Mouse (Mus musculus) CH12.LX (cell line): ENCODE measurements around the gene Tdrd9. TPM values are rescaled to one million over a fixed set of nuclear protein-coding genes. Genes with fewer than 3 reads are reported as not detected.

Source experiments
- DNase-seq: peaks from one replicate; pipeline ENCODE4 v3.0.0-alpha.2; 2013; ENCODE audit errors: extremely low read depth
- H3K27ac ChIP-seq: 2 replicates; pipeline ENCODE4 v1.5.1; 2012; ENCODE audit warnings: low read depth, mild to moderate bottlenecking, control low read depth, moderate library complexity; ENCODE audit not compliant: insufficient read depth
- H3K27me3 ChIP-seq: replicated peaks from 2 replicates; pipeline ENCODE3; 2012; ENCODE audit warnings: inconsistent platforms
- H3K36me3 ChIP-seq, 2 experiments: replicated peaks in 1 of 2; 2 replicates each; pipeline versions ENCODE3 to v1.6.1; 2012; ENCODE audit warnings: inconsistent platforms in 1 of 2, low read length in 1 of 2, mild to moderate bottlenecking in 1 of 2, mixed read lengths in 1 of 2, moderate library complexity in 1 of 2; ENCODE audit not compliant: control insufficient read depth in 1 of 2, insufficient read depth in 1 of 2
- H3K4me1 ChIP-seq, 2 experiments: 2 replicates each; pipeline ENCODE4 v1.6.1; 2012; ENCODE audit warnings: inconsistent platforms in 1 of 2, moderate library complexity in 1 of 2; ENCODE audit not compliant: insufficient read depth in 2 of 2, control insufficient read depth in 1 of 2
- H3K4me2 ChIP-seq: 2 replicates; pipeline ENCODE4 v1.6.1; 2012; ENCODE audit warnings: low read depth, mild to moderate bottlenecking, control low read depth; ENCODE audit not compliant: poor library complexity, insufficient read depth, severe bottlenecking
- H3K4me3 ChIP-seq, 3 experiments: fragments of 150-350 bp in 1 of 3; sonication (generic) in 1 of 3; replicated peaks in 1 of 3; 2 replicates each; pipeline versions ENCODE3 to v1.5.1; 2011 to 2012; ENCODE audit warnings: low read depth in 2 of 3, low read length in 2 of 3, mild to moderate bottlenecking in 2 of 3, moderate library complexity in 2 of 3, control low read depth in 1 of 3, improper control_type of control experiment in 1 of 3, inconsistent platforms in 1 of 3, mixed read lengths in 1 of 3; ENCODE audit not compliant: poor library complexity in 1 of 3
- H3K79me2 ChIP-seq: replicated peaks from 2 replicates; pipeline ENCODE4 v1.6.1; 2012; ENCODE audit warnings: mild to moderate bottlenecking, moderate library complexity; ENCODE audit not compliant: control insufficient read depth, poor library complexity, insufficient read depth, severe bottlenecking; ENCODE audit errors: extremely low read depth
- H3K9ac ChIP-seq: 2 replicates; pipeline ENCODE4 v1.6.1; 2012; ENCODE audit warnings: low read depth, mild to moderate bottlenecking, control low read depth, moderate library complexity; ENCODE audit not compliant: insufficient read depth
- H3K9me3 ChIP-seq: replicated peaks from 2 replicates; pipeline ENCODE3; 2012; ENCODE audit warnings: low read length, inconsistent platforms, mixed read lengths
- BHLHE40 ChIP-seq: IDR thresholded peaks from 2 replicates; pipeline ENCODE4 v1.6.1; 2011; ENCODE audit warnings: mild to moderate bottlenecking, low read depth, low read length, improper control_type of control experiment
- CHD2 ChIP-seq: IDR thresholded peaks from 2 replicates; pipeline ENCODE4 v1.6.1; 2011; ENCODE audit warnings: low read length, improper control_type of control experiment
- CTCF ChIP-seq, 2 experiments: IDR thresholded peaks in 1 of 2; conservative IDR thresholded peaks in 1 of 2; 2 replicates each; pipeline ENCODE4 v1.5.1; 2011 to 2012; ENCODE audit warnings: low read depth in 2 of 2, low read length in 2 of 2, improper control_type of control experiment in 1 of 2, inconsistent platforms in 1 of 2, mild to moderate bottlenecking in 1 of 2, moderate library complexity in 1 of 2
- E2F4 ChIP-seq: IDR thresholded peaks from 2 replicates; pipeline ENCODE4 v1.6.1; 2011; ENCODE audit warnings: low read depth, low read length, improper control_type of control experiment; ENCODE audit not compliant: insufficient replicate concordance
- EP300 ChIP-seq: IDR thresholded peaks from 2 replicates; pipeline ENCODE4 v1.6.1; 2011; ENCODE audit warnings: low read length, improper control_type of control experiment
- ETS1 ChIP-seq: conservative IDR thresholded peaks from 2 replicates; pipeline ENCODE4 v1.6.1; 2012; ENCODE audit warnings: low read depth, mild to moderate bottlenecking, inconsistent platforms, low read length, improper control_type of control experiment, moderate library complexity
- GABPA ChIP-seq: IDR thresholded peaks from 2 replicates; pipeline ENCODE4 v1.6.1; 2012; ENCODE audit warnings: low read depth, low read length, improper control_type of control experiment, inconsistent platforms; ENCODE audit not compliant: insufficient replicate concordance
- HCFC1 ChIP-seq: IDR thresholded peaks from 2 replicates; pipeline ENCODE4 v1.6.1; 2012; ENCODE audit warnings: low read depth, mild to moderate bottlenecking, inconsistent platforms, low read length, improper control_type of control experiment
- IRF4 ChIP-seq: IDR thresholded peaks from 2 replicates; pipeline ENCODE4 v1.6.1; 2014; ENCODE audit warnings: low read depth, mild to moderate bottlenecking, inconsistent platforms, low read length, improper control_type of control experiment
- MAFK ChIP-seq: IDR thresholded peaks from 2 replicates; pipeline ENCODE4 v1.6.1; 2011; ENCODE audit warnings: low read length, improper control_type of control experiment; ENCODE audit not compliant: insufficient replicate concordance
- MEF2A ChIP-seq: IDR thresholded peaks from 2 replicates; pipeline ENCODE4 v1.6.1; 2014; ENCODE audit warnings: low read depth, mild to moderate bottlenecking, inconsistent platforms, low read length, improper control_type of control experiment, borderline replicate concordance
- MYC ChIP-seq: IDR thresholded peaks from 2 replicates; pipeline ENCODE4 v1.6.1; 2011; ENCODE audit warnings: low read depth, mild to moderate bottlenecking, improper control_type of control experiment, low read length
- NELFE ChIP-seq: IDR thresholded peaks from 2 replicates; pipeline ENCODE4 v1.6.1; 2011; ENCODE audit warnings: low read depth, low read length, improper control_type of control experiment
- POLR2AphosphoS2 ChIP-seq: IDR thresholded peaks from 2 replicates; pipeline ENCODE4 v1.6.1; 2011; ENCODE audit warnings: low read depth, low read length, improper control_type of control experiment
- SMC3 ChIP-seq: IDR thresholded peaks from 2 replicates; pipeline ENCODE4 v1.6.1; 2011; ENCODE audit warnings: low read depth, low read length, improper control_type of control experiment
- TBP ChIP-seq: conservative IDR thresholded peaks from 2 replicates; pipeline ENCODE4 v1.6.1; 2011; ENCODE audit warnings: low read depth, low read length, improper control_type of control experiment
- TCF12 ChIP-seq: IDR thresholded peaks from 2 replicates; pipeline ENCODE4 v1.6.1; 2014; ENCODE audit warnings: low read depth, mild to moderate bottlenecking, inconsistent platforms, low read length, improper control_type of control experiment
- ZKSCAN1 ChIP-seq: IDR thresholded peaks from 2 replicates; pipeline ENCODE4 v1.6.1; 2012; ENCODE audit warnings: low read depth, inconsistent platforms, low read length, improper control_type of control experiment, borderline replicate concordance
- dilution Hi-C: fragments of 300-500 bp; cut with MboI; formaldehyde crosslinking; loops from 2 replicates; pipeline ENCODE4 v1.14.3; 2020; ENCODE audit warnings: low sequenced_read_pairs; ENCODE audit not compliant: extremely low pct_unique_long_range_greater_than_20kb, extremely low pct_ligation_motif_present
- in situ Hi-C: fragments of 300-500 bp; cut with MboI; formaldehyde crosslinking; loops from 3 replicates; pipeline ENCODE4 v1.14.3; 2019; ENCODE audit warnings: low sequenced_read_pairs, low pct_ligation_motif_present, low pct_unique_long_range_greater_than_20kb, mixed read lengths
- polyA plus RNA-seq: library from polyadenylated mRNA; unstranded; fragments of >175 nt; gene quantifications from 2 replicates; pipeline ENCODE4 v1.2.1, GENCODE M21; 2012; ENCODE audit warnings: low read depth; ENCODE audit not compliant: insufficient read length
- total RNA-seq, 2 experiments: library from RNA; depleted of rRNA; stranded (reverse); fragments of 300-350 nt in 1 of 2; fragments of >200 nt in 1 of 2; gene quantifications; 2 replicates each; pipeline ENCODE4 v1.2.3; 2012 to 2014

Tdrd9 gene
- total and polyA plus RNA-seq, 3 experiments = not detected

GRCm38 (mm10) chr12:112100106-112100505, 128.7 kb downstream of the Tdrd9 start:
- Histone ChIP-seq H3K4me2 (no peak overlapping the region), H3K4me1 (peaks cover 0 to 3% of the 10 kb centered on the region in 2 experiments; a peak in 1 of 4 replicates), H3K36me3 (no peaks in the 10 kb centered on the region), H3K9me3 (peaks cover 4% of the 10 kb centered on the region), H3K9ac (no peak overlapping the region)
- dilution Hi-C loops = no loop called here
- in situ Hi-C loops = no loop called here
- no peak for DNase-seq
- TF ChIP-seq TCF12 = no peak
- TF ChIP-seq ZKSCAN1 = no peak
- no peak for TF ChIP-seq SMC3
- TF ChIP-seq TBP = no peak
- no peak for TF ChIP-seq E2F4
- no peak for TF ChIP-seq MYC
- TF ChIP-seq MEF2A = no peak
- no peak for TF ChIP-seq NELFE
- TF ChIP-seq GABPA = no peak
- no peak for TF ChIP-seq MAFK
- TF ChIP-seq HCFC1 = no peak
- TF ChIP-seq EP300 = no peak
- no peak for TF ChIP-seq CHD2
- no peak for TF ChIP-seq ETS1
- TF ChIP-seq IRF4 = no peak
- TF ChIP-seq BHLHE40 = no peak
- TF ChIP-seq, all 38 proteins: peak for 0
- no peak overlapping the region for H3K4me3 ChIP-seq
- no peak overlapping the region for H3K27ac ChIP-seq
- no peaks in the 10 kb centered on the region for H3K79me2 ChIP-seq
- H3K27me3 ChIP-seq = peaks cover 86% of the 10 kb centered on the region

GRCm38 (mm10) chr12:112101045-112101444, 129.7 kb downstream of the Tdrd9 start:
- no peak for TF ChIP-seq POLR2AphosphoS2
- TF ChIP-seq SMC3 = peak; percentile 4; the same call in 1 of the 2 replicates
- TF ChIP-seq CTCF (conservative IDR thresholded peaks at IDR 0.05 in 1 of 2, IDR thresholded peaks at IDR 0.05 in 1 of 2; ENCODE audit: low read depth in 2 of 2, low read length in 2 of 2) = peak in 1 of 2 experiments; percentile 27; a peak in 1 of 4 replicates
- no peak overlapping the region for H3K4me2 ChIP-seq
- dilution Hi-C loops (no loop called here), in situ Hi-C loops (no loop called here)
- H3K4me1 ChIP-seq = peaks cover 0 to 3% of the 10 kb centered on the region in 2 experiments; a peak in 1 of 4 replicates
- H3K9me3 ChIP-seq = peaks cover 4% of the 10 kb centered on the region
- DNase-seq = no peak
- no peaks in the 10 kb centered on the region for H3K36me3 ChIP-seq
- no peak overlapping the region for H3K9ac ChIP-seq
- peaks cover 91% of the 10 kb centered on the region for H3K27me3 ChIP-seq
- no peaks in the 10 kb centered on the region for H3K79me2 ChIP-seq
- H3K27ac ChIP-seq = no peak overlapping the region
- H3K4me3 ChIP-seq = no peak overlapping the region
